Mouse (Mus musculus) lung, embryonic 14.5 days (tissue): ENCODE measurements at regions not wholly inside any gene's neighbourhood (a gene's known extent, or its start where the extent isn't known, plus 50 kb on each side); places are given as distances from the start of the nearest gene placed in this dataset.

Experiments
- ATAC-seq: fragments of 200-750 bp; cut with Nextera tagmentation; 2 replicates; pipeline ENCODE4 v1.8.0; 2017; ENCODE audit warnings: mild to moderate bottlenecking, moderate TSS enrichment, moderate library complexity; ENCODE audit not compliant: insufficient read depth
- DNase-seq: peaks from one replicate; pipeline ENCODE4 v3.0.0-alpha.2; 2015
- H3K27ac ChIP-seq: fragments of 300-500 bp; sonication (generic); 2 replicates; pipeline ENCODE4 v1.5.1; 2014; ENCODE audit warnings: low read depth, mild to moderate bottlenecking, moderate library complexity
- H3K27me3 ChIP-seq: fragments of 300-500 bp; sonication (generic); 2 replicates; pipeline ENCODE4 v1.6.1; 2014; ENCODE audit warnings: low read length, control low read depth; ENCODE audit not compliant: insufficient read depth
- H3K36me3 ChIP-seq: fragments of 300-500 bp; sonication (generic); 2 replicates; pipeline ENCODE4 v1.6.1; 2014; ENCODE audit warnings: control low read depth; ENCODE audit not compliant: insufficient read depth
- H3K4me1 ChIP-seq: fragments of 300-500 bp; sonication (generic); 2 replicates; pipeline ENCODE4 v1.6.1; 2014; ENCODE audit warnings: antibody characterized with exemption, control low read depth; ENCODE audit not compliant: insufficient read depth
- H3K4me2 ChIP-seq: fragments of 300-500 bp; sonication (generic); 2 replicates; pipeline ENCODE4 v1.6.1; 2014; ENCODE audit warnings: mild to moderate bottlenecking
- H3K4me3 ChIP-seq: fragments of 300-500 bp; sonication (generic); 2 replicates; pipeline ENCODE4 v1.5.1; 2014; ENCODE audit warnings: low read depth, low read length
- H3K9ac ChIP-seq: fragments of 300-500 bp; sonication (generic); 2 replicates; pipeline ENCODE4 v1.6.1; 2014
- H3K9me3 ChIP-seq: fragments of 300-500 bp; sonication (generic); 2 replicates; pipeline ENCODE4 v1.6.1; 2016; ENCODE audit warnings: low read depth, low read length, control low read depth
- CTCF ChIP-seq: IDR thresholded peaks from 2 replicates; pipeline ENCODE4 v1.5.1; 2016; ENCODE audit warnings: antibody characterized with exemption, low read depth
- WGBS: fragments of 180-500 bp; shearing (Covaris S2); extraction: QIAGEN DNeasy Blood & Tissue Kit; methylation state at CpG from one replicate; pipeline ENCODE4 v1.1.7; 2014; 5-methylcytosine and 5-hydroxymethylcytosine counted together

DNA sequence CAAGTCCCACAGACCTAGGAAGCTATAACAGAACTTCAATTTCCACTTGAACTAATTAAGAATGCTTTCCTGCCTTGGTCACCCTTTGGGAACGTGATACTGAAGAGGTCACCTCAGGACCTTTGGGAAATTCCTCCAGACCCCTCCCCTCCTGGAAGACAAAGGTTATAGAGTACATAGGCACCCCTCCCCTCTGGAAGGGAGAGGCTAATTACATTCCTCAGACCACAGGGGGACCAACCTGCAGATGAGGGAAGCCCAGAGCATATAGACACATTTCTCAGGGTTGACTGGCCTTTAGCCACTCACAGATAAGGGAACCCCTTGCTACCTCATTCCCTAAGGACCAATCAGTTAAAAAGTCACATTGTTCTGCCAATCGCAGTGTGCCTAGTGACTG, 301.5 kb downstream of the Atp23 start:
- no peaks in the 10 kb centered on the region for H3K36me3 ChIP-seq
- no peaks in the 10 kb centered on the region for H3K27me3 ChIP-seq
- H3K4me1 ChIP-seq, result no peaks in the 10 kb centered on the region
- H3K27ac ChIP-seq, result no peak overlapping the region
- no peak for DNase-seq
- TF ChIP-seq CTCF, result no peak
- H3K9ac ChIP-seq, result no peak overlapping the region
- WGBS, result 66% methylated on average over 2 of the region's 2 CpGs
- H3K9me3 ChIP-seq, result no peaks in the 10 kb centered on the region; the same call in 1 of the 2 replicates
- H3K4me3 ChIP-seq, result no peak overlapping the region
- no peak overlapping the region for H3K4me2 ChIP-seq
- no peak for ATAC-seq

DNA sequence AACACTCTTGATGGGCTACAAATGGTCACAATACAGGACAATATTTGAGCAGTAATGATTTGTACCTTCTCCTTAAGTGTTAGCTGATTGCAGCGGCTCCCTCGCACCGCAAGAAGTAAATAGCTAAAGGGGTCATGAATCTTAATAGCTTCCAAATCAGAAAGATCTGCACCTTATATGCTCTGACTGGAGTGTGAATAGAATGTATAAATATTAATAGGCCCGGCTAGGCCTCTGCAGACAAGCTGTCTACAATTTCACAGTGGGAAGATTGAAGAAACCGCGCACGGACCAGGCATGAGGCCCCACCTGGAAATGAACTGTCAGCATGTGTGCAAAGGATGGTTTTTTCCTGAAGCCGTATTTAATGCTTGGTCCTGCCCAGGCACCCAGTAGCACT, 333.0 kb downstream of the Atp23 start:
- Histone ChIP-seq H3K9me3 (no peaks in the 10 kb centered on the region), H3K4me1 (no peaks in the 10 kb centered on the region), H3K27ac (no peak overlapping the region), H3K4me3 (no peak overlapping the region), H3K36me3 (no peaks in the 10 kb centered on the region), H3K4me2 (no peak overlapping the region), H3K9ac (no peak overlapping the region), H3K27me3 (no peaks in the 10 kb centered on the region)
- WGBS, result 80% methylated on average over 8 of the region's 8 CpGs
- DNase-seq (no peak), ATAC-seq (no peak)
- TF ChIP-seq CTCF, result no peak

DNA sequence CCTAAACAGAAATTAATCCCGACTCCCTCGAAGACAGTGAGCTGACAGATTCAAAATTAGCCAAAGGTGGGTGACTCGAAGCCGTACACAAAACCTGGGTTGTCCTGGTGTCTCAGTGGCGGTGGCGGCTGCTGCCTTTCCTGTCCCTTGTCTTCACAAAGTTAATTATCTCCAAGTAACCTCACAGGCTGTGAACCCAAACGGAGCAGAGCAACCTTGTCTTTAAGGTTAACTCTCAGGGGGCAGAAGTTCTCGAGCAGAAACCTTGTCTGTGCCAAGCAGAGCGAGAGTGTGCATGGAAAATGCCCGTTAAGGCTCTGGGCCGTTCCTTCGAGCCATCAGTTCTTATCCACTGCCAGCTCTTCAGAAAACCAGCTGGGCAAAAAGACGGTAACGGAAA, 335.8 kb downstream of the Atp23 start:
- Histone ChIP-seq H3K9ac (no peak overlapping the region), H3K4me3 (no peak overlapping the region), H3K27me3 (no peaks in the 10 kb centered on the region), H3K36me3 (no peaks in the 10 kb centered on the region), H3K4me2 (no peak overlapping the region), H3K27ac (no peak overlapping the region), H3K4me1 (no peaks in the 10 kb centered on the region), H3K9me3 (no peaks in the 10 kb centered on the region)
- TF ChIP-seq CTCF, result no peak
- ATAC-seq, result no peak
- no peak for DNase-seq
- WGBS, result 64% methylated on average over 14 of the region's 14 CpGs

- TF ChIP-seq CTCF, result no peak
- Histone ChIP-seq H3K9me3 (no peaks in the 10 kb centered on the region), H3K4me2 (no peak overlapping the region), H3K4me3 (no peak overlapping the region), H3K4me1 (no peaks in the 10 kb centered on the region), H3K27me3 (no peaks in the 10 kb centered on the region), H3K36me3 (no peaks in the 10 kb centered on the region), H3K9ac (no peak overlapping the region), H3K27ac (no peak overlapping the region)
- ATAC-seq, result no peak
- WGBS, result 78% methylated on average over 7 of the region's 7 CpGs
- DNase-seq, result no peak
Observed at GRCm38 (mm10) chr10:126555080-126555479, 346.1 kb downstream of the Atp23 start.

- no peaks in the 10 kb centered on the region for H3K36me3 ChIP-seq
- no peak for DNase-seq
- H3K4me1 ChIP-seq, result no peaks in the 10 kb centered on the region
- no peak overlapping the region for H3K27ac ChIP-seq
- H3K9me3 ChIP-seq, result no peaks in the 10 kb centered on the region
- no peak for TF ChIP-seq CTCF
- 21% methylated on average over 3 of the region's 3 CpGs for WGBS
- H3K27me3 ChIP-seq, result no peaks in the 10 kb centered on the region
- no peak for ATAC-seq
- no peak overlapping the region for H3K9ac ChIP-seq
- no peak overlapping the region for H3K4me2 ChIP-seq
- H3K4me3 ChIP-seq, result no peak overlapping the region
Observed at GRCm38 (mm10) chr10:126531950-126532349, 369.2 kb downstream of the Atp23 start.

GRCm38 (mm10) chr10:126531368-126531767, 369.8 kb downstream of the Atp23 start:
- H3K4me1 ChIP-seq, result no peaks in the 10 kb centered on the region
- H3K27ac ChIP-seq, result no peak overlapping the region
- 50% methylated on average over 1 of the region's 1 CpGs for WGBS
- DNase-seq (peak; percentile 80), ATAC-seq (no peak)
- TF ChIP-seq CTCF, result peak; percentile 70
- H3K4me3 ChIP-seq, result no peak overlapping the region
- H3K9me3 ChIP-seq, result no peaks in the 10 kb centered on the region
- no peak overlapping the region for H3K9ac ChIP-seq
- H3K27me3 ChIP-seq, result no peaks in the 10 kb centered on the region
- no peaks in the 10 kb centered on the region for H3K36me3 ChIP-seq
- H3K4me2 ChIP-seq, result no peak overlapping the region

- H3K9ac ChIP-seq, result no peak overlapping the region
- no peak overlapping the region for H3K4me2 ChIP-seq
- no peak overlapping the region for H3K27ac ChIP-seq
- no peak for ATAC-seq
- no peaks in the 10 kb centered on the region for H3K4me1 ChIP-seq
- no peak overlapping the region for H3K4me3 ChIP-seq
- no peak for TF ChIP-seq CTCF
- H3K36me3 ChIP-seq, result no peaks in the 10 kb centered on the region
- no peaks in the 10 kb centered on the region for H3K27me3 ChIP-seq
- DNase-seq, result no peak
- 84% methylated on average over 2 of the region's 2 CpGs for WGBS
- H3K9me3 ChIP-seq, result no peaks in the 10 kb centered on the region
Observed at GRCm38 (mm10) chr10:126528801-126529200, 372.4 kb downstream of the Atp23 start.

- DNase-seq, result no peak
- H3K9me3 ChIP-seq, result no peaks in the 10 kb centered on the region
- TF ChIP-seq CTCF, result no peak
- no peaks in the 10 kb centered on the region for H3K36me3 ChIP-seq
- no peaks in the 10 kb centered on the region for H3K27me3 ChIP-seq
- no peak for ATAC-seq
- no peaks in the 10 kb centered on the region for H3K4me1 ChIP-seq
- no peak overlapping the region for H3K9ac ChIP-seq
- no peak overlapping the region for H3K27ac ChIP-seq
- H3K4me3 ChIP-seq, result no peak overlapping the region
- 68% methylated on average over 5 of the region's 5 CpGs for WGBS
- no peak overlapping the region for H3K4me2 ChIP-seq
Observed at GRCm38 (mm10) chr10:126526186-126526585, 375.0 kb downstream of the Atp23 start.
